Mouse (Mus musculus): ENCODE measurements at regions not wholly inside any gene's neighbourhood (a gene's known extent, or its start where the extent isn't known, plus 50 kb on each side); places are given as distances from the start of the nearest gene placed in this dataset.
"Not testable (repeated sequence)": the region's sequence is repeated elsewhere in the genome, so short reads cannot be mapped to it uniquely, and the experiment has no call there.

DNA sequence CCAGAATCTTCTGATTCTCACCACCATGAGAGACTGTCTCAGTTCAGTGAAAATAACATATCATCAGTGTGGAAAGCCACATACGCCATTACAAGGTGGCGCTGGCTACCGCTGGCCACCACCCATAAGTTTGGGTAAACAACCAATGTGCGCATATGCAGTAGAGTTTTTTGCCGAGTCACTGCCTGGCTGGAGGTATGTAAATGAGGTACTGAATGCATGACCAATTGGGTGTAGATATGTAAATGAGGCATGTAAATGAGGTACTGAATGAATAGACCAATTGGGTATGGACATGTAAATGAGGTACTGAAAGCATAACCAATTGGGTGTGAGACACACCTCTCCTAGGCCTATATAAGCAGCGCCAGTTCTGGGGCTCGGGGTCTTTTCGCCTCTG is 136.3 kb downstream of the Dad1 start:
- ATAC-seq (ENCODE audit: low read depth); H3K27me3 ChIP-seq; H3K4me1 ChIP-seq (replicated peaks); H3K9me3 ChIP-seq (replicated peaks); H3K9ac ChIP-seq; DNase-seq; H3K36me3 ChIP-seq; H3K4me2 ChIP-seq; H3K4me3 ChIP-seq (replicated peaks); H3K27ac ChIP-seq: not testable (repeated sequence)
- WGBS (ENCODE audit: insufficient replicate concordance), result 93% methylated on average over 8 of the region's 8 CpGs

DNA sequence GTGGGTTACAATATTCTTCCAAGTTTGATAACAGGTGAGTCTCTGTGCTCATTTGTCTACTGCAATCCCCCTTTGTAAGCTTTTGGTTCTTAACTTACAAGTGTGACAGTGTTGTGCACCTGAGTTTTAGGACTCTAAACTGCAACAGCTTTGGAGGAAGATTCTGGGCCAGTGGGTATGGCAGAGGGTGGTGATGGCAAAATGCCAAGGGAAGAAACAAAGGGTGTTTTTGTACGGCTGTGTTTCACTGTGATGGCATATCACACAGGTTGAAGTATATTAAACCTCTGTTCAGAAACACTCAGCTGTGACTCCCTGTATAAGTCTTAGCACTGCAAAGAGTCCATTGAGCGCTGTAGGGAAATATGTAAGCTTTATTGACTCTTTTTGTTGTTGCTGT is 140.7 kb downstream of the Dad1 start:
- no peak for ATAC-seq (ENCODE audit: low read depth)
- H3K9ac ChIP-seq, result no peak overlapping the region

GRCm38 (mm10) chr14:54110971-54111370 is 142.9 kb downstream of the Dad1 start:
- Histone ChIP-seq H3K4me3 (replicated peaks) (no peak overlapping the region), H3K9ac (no peak overlapping the region), H3K4me1 (replicated peaks) (no peaks in the 10 kb centered on the region), H3K9me3 (replicated peaks) (no peaks in the 10 kb centered on the region), H3K4me2 (no peak overlapping the region), H3K27me3 (0 out of 2 replicates have a peak, but pooled peaks cover 7% of the 10 kb centered on the region), H3K36me3 (no peaks in the 10 kb centered on the region), H3K27ac (no peak overlapping the region)
- WGBS (ENCODE audit: insufficient replicate concordance), result 65% methylated on average over 3 of the region's 3 CpGs
- ATAC-seq (ENCODE audit: low read depth) (no peak), DNase-seq (no peak)

More for the DNA sequence above, 140.7 kb downstream of the Dad1 start:
- Histone ChIP-seq H3K4me3 (replicated peaks) (no peak overlapping the region), H3K27me3 (no peaks in the 10 kb centered on the region), H3K27ac (no peak overlapping the region), H3K4me2 (no peak overlapping the region), H3K9me3 (replicated peaks) (no peaks in the 10 kb centered on the region), H3K36me3 (no peaks in the 10 kb centered on the region), H3K4me1 (replicated peaks) (no peaks in the 10 kb centered on the region)
- WGBS (ENCODE audit: insufficient replicate concordance), result 59% methylated on average over 2 of the region's 2 CpGs
- no peak for DNase-seq

DNA sequence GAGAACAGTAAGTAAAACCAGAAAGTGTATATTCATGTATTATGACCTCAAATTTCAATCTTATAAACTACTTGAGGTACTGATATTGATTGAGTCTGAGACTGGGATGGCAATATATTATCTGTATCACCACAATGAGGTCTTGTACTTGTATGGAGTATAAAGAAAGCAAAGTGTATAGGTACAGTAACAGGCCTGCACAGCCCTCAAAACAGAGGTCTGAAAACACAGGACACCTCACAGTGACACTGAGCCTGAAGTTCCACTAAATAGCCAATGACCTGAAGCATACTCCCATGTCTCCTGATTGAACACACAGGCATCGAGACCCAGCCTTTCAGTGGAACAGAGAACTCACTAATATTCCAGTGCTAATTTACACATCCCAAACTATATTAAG is 144.8 kb downstream of the Dad1 start:
- no peak overlapping the region for H3K4me2 ChIP-seq
- no peaks in the 10 kb centered on the region for H3K4me1 ChIP-seq (replicated peaks)
- no peak overlapping the region for H3K9ac ChIP-seq
- WGBS (ENCODE audit: insufficient replicate concordance), result 73% methylated on average over 1 of the region's 1 CpGs
- no peaks in the 10 kb centered on the region for H3K36me3 ChIP-seq
- no peak overlapping the region for H3K27ac ChIP-seq
- DNase-seq, result no peak
- H3K4me3 ChIP-seq (replicated peaks), result no peak overlapping the region
- no peak for ATAC-seq (ENCODE audit: low read depth)
- no peaks in the 10 kb centered on the region for H3K9me3 ChIP-seq (replicated peaks)
- peaks cover 9% of the 10 kb centered on the region; the same call in 1 of the 2 replicates for H3K27me3 ChIP-seq

DNA sequence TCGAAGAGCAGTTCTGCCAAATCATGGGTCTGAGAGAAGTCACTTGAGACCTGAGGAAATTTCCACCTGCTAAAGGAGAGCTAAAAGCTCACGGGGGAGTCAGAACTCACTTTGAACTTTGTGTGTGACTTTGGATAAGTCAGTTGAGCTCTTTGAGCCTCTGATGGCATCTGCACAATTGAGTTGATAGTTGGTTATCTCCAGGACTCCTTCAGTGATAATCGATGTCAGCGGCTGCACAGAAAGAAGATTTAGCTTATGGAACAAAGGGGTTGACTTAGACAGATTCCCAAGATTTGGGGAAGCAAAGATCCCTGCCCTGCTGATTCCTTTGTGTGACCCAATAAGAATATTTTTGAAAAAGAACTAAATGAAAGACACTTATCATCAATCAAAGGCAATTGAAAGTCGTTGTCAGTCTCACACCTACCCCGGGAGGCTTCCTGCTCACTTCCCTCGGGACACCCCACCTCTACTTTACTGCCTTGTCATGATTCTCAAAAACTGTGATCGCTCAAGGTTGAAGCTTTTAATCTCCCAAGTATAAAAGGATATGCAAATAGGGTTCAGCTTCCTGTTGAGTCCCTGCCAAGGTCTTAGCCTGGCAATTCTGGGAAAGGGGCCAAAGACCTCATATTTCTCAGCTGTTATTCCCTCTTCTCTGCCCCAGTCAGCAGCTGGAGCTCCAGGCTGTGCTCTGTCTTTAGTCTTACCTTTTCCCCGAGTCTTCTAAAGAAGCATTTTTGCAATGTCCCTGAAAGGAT is 145.4 kb downstream of the Dad1 start:
- Histone ChIP-seq H3K4me2 (no peak overlapping the region), H3K9ac (no peak overlapping the region), H3K4me3 (replicated peaks) (no peak overlapping the region), H3K4me1 (replicated peaks) (no peaks in the 10 kb centered on the region), H3K27ac (no peak overlapping the region), H3K36me3 (no peaks in the 10 kb centered on the region), H3K27me3 (peaks cover 9% of the 10 kb centered on the region; the same call in 1 of the 2 replicates), H3K9me3 (replicated peaks) (no peaks in the 10 kb centered on the region)
- no peak for DNase-seq
- no peak for ATAC-seq (ENCODE audit: low read depth)
- 26% methylated on average over 9 of the region's 9 CpGs for WGBS (ENCODE audit: insufficient replicate concordance)

GRCm38 (mm10) chr14:54107204-54107796 is 146.6 kb downstream of the Dad1 start:
- H3K4me1 ChIP-seq (replicated peaks), result no peaks in the 10 kb centered on the region
- H3K27me3 ChIP-seq, result peaks cover 9% of the 10 kb centered on the region; the same call in 1 of the 2 replicates
- H3K36me3 ChIP-seq, result no peaks in the 10 kb centered on the region
- 63% methylated on average over 7 of the region's 7 CpGs for WGBS (ENCODE audit: insufficient replicate concordance)
- no peaks in the 10 kb centered on the region for H3K9me3 ChIP-seq (replicated peaks)
- no peak overlapping the region for H3K4me3 ChIP-seq (replicated peaks)
- H3K27ac ChIP-seq, result no peak overlapping the region
- H3K4me2 ChIP-seq, result no peak overlapping the region
- ATAC-seq (ENCODE audit: low read depth), result no peak
- DNase-seq, result no peak
- H3K9ac ChIP-seq, result no peak overlapping the region

- peaks cover 14% of the 10 kb centered on the region for H3K27me3 ChIP-seq
- no peaks in the 10 kb centered on the region for H3K9me3 ChIP-seq (replicated peaks)
- 77% methylated on average over 6 of the region's 6 CpGs for WGBS (ENCODE audit: insufficient replicate concordance)
- H3K4me2 ChIP-seq, result no peak overlapping the region
- H3K27ac ChIP-seq, result no peak overlapping the region
- DNase-seq, result no peak
- H3K4me1 ChIP-seq (replicated peaks), result peaks cover 8% of the 10 kb centered on the region
- H3K36me3 ChIP-seq, result no peaks in the 10 kb centered on the region
- H3K9ac ChIP-seq, result no peak overlapping the region
- ATAC-seq (ENCODE audit: low read depth), result no peak
- no peak overlapping the region for H3K4me3 ChIP-seq (replicated peaks)
These were observed 149.7 kb downstream of the Dad1 start for GRCm38 (mm10) chr14:54104243-54104642.

GRCm38 (mm10) chr14:54103541-54103940 is 150.4 kb downstream of the Dad1 start:
- H3K4me2 ChIP-seq, result no peak overlapping the region
- peaks cover 17% of the 10 kb centered on the region for H3K27me3 ChIP-seq
- H3K9me3 ChIP-seq (replicated peaks), result no peaks in the 10 kb centered on the region
- H3K9ac ChIP-seq, result no peak overlapping the region
- no peak overlapping the region for H3K4me3 ChIP-seq (replicated peaks)
- peaks cover 15% of the 10 kb centered on the region for H3K4me1 ChIP-seq (replicated peaks)
- ATAC-seq (ENCODE audit: low read depth), result no peak
- no peak for DNase-seq
- WGBS (ENCODE audit: insufficient replicate concordance), result 62% methylated on average over 5 of the region's 5 CpGs
- H3K27ac ChIP-seq, result no peak overlapping the region
- H3K36me3 ChIP-seq, result no peaks in the 10 kb centered on the region

GRCm38 (mm10) chr14:54103115-54103514 is 150.8 kb downstream of the Dad1 start:
- peaks cover 19% of the 10 kb centered on the region for H3K4me1 ChIP-seq (replicated peaks)
- no peak overlapping the region for H3K4me2 ChIP-seq
- H3K36me3 ChIP-seq, result no peaks in the 10 kb centered on the region
- H3K27me3 ChIP-seq, result peaks cover 22% of the 10 kb centered on the region
- no peak overlapping the region for H3K4me3 ChIP-seq (replicated peaks)
- no peak overlapping the region for H3K9ac ChIP-seq
- H3K27ac ChIP-seq, result no peak overlapping the region
- WGBS (ENCODE audit: insufficient replicate concordance), result 62% methylated on average over 3 of the region's 3 CpGs
- H3K9me3 ChIP-seq (replicated peaks), result no peaks in the 10 kb centered on the region
- DNase-seq (no peak), ATAC-seq (ENCODE audit: low read depth) (no peak)

GRCm38 (mm10) chr14:54101775-54102174 is 152.1 kb downstream of the Dad1 start:
- WGBS (ENCODE audit: insufficient replicate concordance), result 33% methylated on average over 3 of the region's 3 CpGs
- no peak overlapping the region for H3K4me3 ChIP-seq (replicated peaks)
- peaks cover 23% of the 10 kb centered on the region for H3K27me3 ChIP-seq
- DNase-seq, result no peak
- H3K4me2 ChIP-seq, result no peak overlapping the region
- no peaks in the 10 kb centered on the region for H3K36me3 ChIP-seq
- H3K9me3 ChIP-seq (replicated peaks), result no peaks in the 10 kb centered on the region
- no peak overlapping the region for H3K27ac ChIP-seq
- ATAC-seq (ENCODE audit: low read depth), result no peak
- H3K9ac ChIP-seq, result no peak overlapping the region
- H3K4me1 ChIP-seq (replicated peaks), result peaks cover 28% of the 10 kb centered on the region

- H3K4me2 ChIP-seq, result no peak overlapping the region
- H3K9me3 ChIP-seq (replicated peaks), result no peaks in the 10 kb centered on the region
- H3K27ac ChIP-seq, result no peak overlapping the region
- no peak overlapping the region for H3K9ac ChIP-seq
- DNase-seq (no peak), ATAC-seq (ENCODE audit: low read depth) (no peak)
- 51% methylated on average over 6 of the region's 6 CpGs for WGBS (ENCODE audit: insufficient replicate concordance)
- H3K27me3 ChIP-seq, result peaks cover 30% of the 10 kb centered on the region
- H3K4me1 ChIP-seq (replicated peaks), result peaks cover 34% of the 10 kb centered on the region
- H3K4me3 ChIP-seq (replicated peaks), result no peak overlapping the region
- no peaks in the 10 kb centered on the region for H3K36me3 ChIP-seq
These were observed 154.5 kb downstream of the Dad1 start for GRCm38 (mm10) chr14:54099360-54099759.

Data from liver, embryonic 13.5 days (tissue).